Mouse (Mus musculus): Measurements from ENCODE around the gene Rgs21. TPM values are rescaled to one million over a fixed set of nuclear protein-coding genes. Genes with fewer than 3 reads are reported as not detected.

The Rgs21 gene
- total RNA-seq (2023), result not detected

GRCm38 (mm10) chr1:144567567-144567966, at the start of gene Rgs21:
Gene Rgs21 (minus strand): TSS chr1:144567667.

Other genes with a start within 250 kb of the Rgs21 start
- gene Rgs18, start 207.8 kb upstream of the Rgs21 start, total RNA-seq (2023), result 0.92 TPM

Measured in CD8-positive naive resting alpha-beta T cell, adult 57 days (primary cell).